Mouse (Mus musculus) testis, adult 2 months (tissue): Measurements from ENCODE around the gene Rgs16. TPM values are rescaled to one million over a fixed set of nuclear protein-coding genes. Genes with fewer than 3 reads are reported as not detected.
"Not testable (repeated sequence)": the region's sequence is repeated elsewhere in the genome, so short reads cannot be mapped to it uniquely, and the experiment has no call there.

Experiments used
- H3K27ac ChIP-seq: fragments of 200-500 bp; 2 replicates; pipeline ENCODE4 v1.5.1; 2012; ENCODE audit warnings: low read depth, low read length; ENCODE audit not compliant: control insufficient read depth, insufficient read depth
- H3K27me3 ChIP-seq: fragments of 200-500 bp; 2 replicates; pipeline ENCODE4 v1.6.1; 2012; ENCODE audit warnings: mild to moderate bottlenecking, low read length, moderate library complexity; ENCODE audit not compliant: control insufficient read depth, insufficient read depth
- H3K36me3 ChIP-seq: fragments of 200-500 bp; 2 replicates; pipeline ENCODE4 v1.6.1; 2012; ENCODE audit warnings: mild to moderate bottlenecking, low read length; ENCODE audit not compliant: control insufficient read depth, insufficient read depth
- H3K4me1 ChIP-seq: fragments of 200-500 bp; 2 replicates; pipeline ENCODE4 v1.6.1; 2012; ENCODE audit warnings: low read length; ENCODE audit not compliant: control insufficient read depth, insufficient read depth
- H3K4me3 ChIP-seq: fragments of 200-500 bp; 2 replicates; pipeline ENCODE4 v1.5.1; 2012; ENCODE audit warnings: low read depth, mild to moderate bottlenecking, low read length, moderate library complexity, mixed read lengths; ENCODE audit not compliant: control insufficient read depth
- CTCF ChIP-seq: fragments of 200-500 bp; IDR thresholded peaks from 2 replicates; pipeline ENCODE4 v1.5.1; 2012; ENCODE audit warnings: low read depth, mild to moderate bottlenecking, inconsistent platforms, low read length, moderate library complexity; ENCODE audit not compliant: control insufficient read depth, insufficient read depth, insufficient replicate concordance
- POLR2A ChIP-seq: fragments of 200-500 bp; IDR thresholded peaks from 2 replicates; pipeline ENCODE4 v1.6.1; 2012; ENCODE audit warnings: low read depth, mild to moderate bottlenecking, inconsistent platforms, low read length, moderate library complexity; ENCODE audit not compliant: control insufficient read depth
- polyA plus RNA-seq: library from polyadenylated mRNA; depleted of rRNA; stranded (reverse); fragments of >200 nt; gene quantifications from 2 replicates; pipeline ENCODE4 v1.2.3, GENCODE M21; 2012

The Rgs16 gene
- polyA plus RNA-seq, 1 experiment = 0.89 TPM

- H3K4me1 ChIP-seq = peaks cover 2% of the 10 kb centered on the region
- no peaks in the 10 kb centered on the region for H3K36me3 ChIP-seq
- H3K27ac ChIP-seq = no peak overlapping the region
- TF ChIP-seq CTCF (no peak), POLR2A (no peak)
- no peaks in the 10 kb centered on the region for H3K27me3 ChIP-seq
- no peak overlapping the region for H3K4me3 ChIP-seq
Observed at GRCm38 (mm10) chr1:153752521-153752920, 12.4 kb downstream of the Rgs16 start.

GRCm38 (mm10) chr1:153753725-153754464 lies 13.7 kb downstream of the Rgs16 start:
- Histone ChIP-seq H3K4me3 (no peak overlapping the region), H3K27me3 (no peaks in the 10 kb centered on the region), H3K4me1 (no peaks in the 10 kb centered on the region), H3K27ac (no peak overlapping the region), H3K36me3 (no peaks in the 10 kb centered on the region)
- TF ChIP-seq POLR2A (no peak), CTCF (no peak)

GRCm38 (mm10) chr1:153764136-153764535 lies 24.0 kb downstream of the Rgs16 start:
- H3K27me3 ChIP-seq = no peaks in the 10 kb centered on the region
- TF ChIP-seq CTCF = no peak
- TF ChIP-seq POLR2A = no peak
- H3K4me3 ChIP-seq = no peak overlapping the region
- H3K36me3 ChIP-seq = no peaks in the 10 kb centered on the region
- peaks cover 5% of the 10 kb centered on the region for H3K4me1 ChIP-seq
- no peak overlapping the region for H3K27ac ChIP-seq

- TF ChIP-seq POLR2A (no peak), CTCF (no peak)
- Histone ChIP-seq H3K4me3 (no peak overlapping the region), H3K27me3 (no peaks in the 10 kb centered on the region), H3K36me3 (no peaks in the 10 kb centered on the region), H3K4me1 (peaks cover 5% of the 10 kb centered on the region), H3K27ac (no peak overlapping the region)
Observed at GRCm38 (mm10) chr1:153766298-153766697, 26.1 kb downstream of the Rgs16 start.

- H3K36me3 ChIP-seq = no peaks in the 10 kb centered on the region
- no peak for TF ChIP-seq POLR2A
- H3K4me3 ChIP-seq = no peak overlapping the region
- no peaks in the 10 kb centered on the region for H3K27me3 ChIP-seq
- H3K27ac ChIP-seq = no peak overlapping the region
- H3K4me1 ChIP-seq = peaks cover 5% of the 10 kb centered on the region
Observed at GRCm38 (mm10) chr1:153767281-153767680, 27.1 kb downstream of the Rgs16 start.

GRCm38 (mm10) chr1:153768465-153768864 lies 28.3 kb downstream of the Rgs16 start:
- Histone ChIP-seq H3K4me3 (no peak overlapping the region), H3K27ac (no peak overlapping the region), H3K4me1 (peaks cover 5% of the 10 kb centered on the region), H3K36me3 (no peaks in the 10 kb centered on the region), H3K27me3 (no peaks in the 10 kb centered on the region)
- TF ChIP-seq POLR2A (no peak), CTCF (no peak)

GRCm38 (mm10) chr1:153769571-153769970 lies 29.4 kb downstream of the Rgs16 start:
- not testable (repeated sequence) for H3K4me3 ChIP-seq, H3K36me3 ChIP-seq, H3K27me3 ChIP-seq, H3K27ac ChIP-seq, H3K4me1 ChIP-seq
